Mouse (Mus musculus) T-cell, adult 66 days (primary cell): ENCODE measurements around the gene Pm20d1. TPM values are rescaled to one million over a fixed set of nuclear protein-coding genes. Genes with fewer than 3 reads are reported as not detected.

ENCODE experiments used
- total RNA-seq, 2 experiments: library from RNA; stranded (reverse); gene quantifications; 3 replicates in 1 of 2; 4 replicates in 1 of 2; pipeline ENCODE4 v1.2.4; 2023

Pm20d1 gene
- total RNA-seq: not detected

DNA sequence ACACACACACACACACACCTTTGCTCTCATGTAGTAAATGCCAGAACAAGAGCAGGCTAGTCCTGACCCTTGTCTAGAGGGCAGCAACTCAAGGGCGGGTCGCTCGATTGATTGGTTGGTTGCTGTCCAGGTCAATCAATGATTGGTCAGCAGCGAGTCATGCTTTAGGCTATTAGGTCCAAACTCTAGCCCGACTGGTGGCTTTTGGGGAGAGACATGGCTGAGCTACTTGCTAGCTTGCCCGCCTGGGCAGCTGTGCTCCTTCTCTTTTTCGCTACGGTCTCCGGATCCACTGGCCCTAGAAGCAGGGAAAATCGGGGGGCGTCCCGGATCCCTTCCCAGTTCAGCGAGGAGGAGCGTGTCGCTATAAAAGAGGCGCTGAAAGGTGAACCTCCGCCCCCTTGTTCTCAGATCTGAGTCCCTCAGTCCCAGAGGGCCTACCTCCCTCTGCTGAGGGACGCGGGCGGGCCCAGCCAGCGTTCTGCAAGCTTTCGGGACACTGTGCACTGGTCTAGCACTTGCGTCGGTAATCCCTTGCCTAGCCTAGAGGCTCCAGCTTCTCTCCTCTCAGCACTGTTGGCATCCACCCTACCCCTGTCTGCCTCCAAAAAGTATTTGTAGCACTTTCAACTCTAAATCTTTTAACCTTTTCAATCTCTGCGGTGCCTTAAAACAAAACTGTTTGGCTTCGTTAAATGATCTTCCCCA, at the start of gene Pm20d1:
Gene Pm20d1, plus strand, starts transcription at position 180 of the 708 bp plus-strand sequence.

DNA sequence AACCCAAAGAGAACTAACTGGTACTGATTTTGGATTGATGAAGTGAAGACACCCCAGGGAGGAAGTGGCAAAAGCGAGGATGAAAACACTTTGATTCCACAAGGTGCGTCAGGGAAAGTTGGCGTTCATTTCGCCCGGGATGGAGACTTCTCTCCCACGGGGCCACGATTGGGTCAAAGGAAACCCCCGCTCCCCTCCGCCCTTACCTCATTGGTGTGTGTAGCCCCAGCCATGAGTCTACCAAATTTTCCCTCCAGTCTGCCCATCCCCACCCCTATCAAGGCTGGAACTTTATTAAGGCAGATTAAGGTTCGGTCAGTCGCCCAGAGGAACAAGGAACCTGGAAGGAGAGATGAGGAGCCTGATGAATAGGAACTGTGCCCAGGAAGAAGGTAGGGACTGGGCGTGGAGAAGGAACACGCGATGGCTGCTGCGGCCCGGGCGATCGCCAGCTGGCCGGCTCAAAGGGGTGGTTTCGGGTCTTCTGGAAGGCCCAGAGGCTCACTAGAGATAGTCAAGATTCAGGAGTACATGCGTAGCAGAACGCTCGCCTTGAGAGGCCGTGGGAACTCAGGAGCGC, 30.1 kb downstream of the Pm20d1 start, which contains the start of gene Slc41a1:
Gene Slc41a1, plus strand, starts transcription at position 287 of the 580 bp plus-strand sequence.

DNA sequence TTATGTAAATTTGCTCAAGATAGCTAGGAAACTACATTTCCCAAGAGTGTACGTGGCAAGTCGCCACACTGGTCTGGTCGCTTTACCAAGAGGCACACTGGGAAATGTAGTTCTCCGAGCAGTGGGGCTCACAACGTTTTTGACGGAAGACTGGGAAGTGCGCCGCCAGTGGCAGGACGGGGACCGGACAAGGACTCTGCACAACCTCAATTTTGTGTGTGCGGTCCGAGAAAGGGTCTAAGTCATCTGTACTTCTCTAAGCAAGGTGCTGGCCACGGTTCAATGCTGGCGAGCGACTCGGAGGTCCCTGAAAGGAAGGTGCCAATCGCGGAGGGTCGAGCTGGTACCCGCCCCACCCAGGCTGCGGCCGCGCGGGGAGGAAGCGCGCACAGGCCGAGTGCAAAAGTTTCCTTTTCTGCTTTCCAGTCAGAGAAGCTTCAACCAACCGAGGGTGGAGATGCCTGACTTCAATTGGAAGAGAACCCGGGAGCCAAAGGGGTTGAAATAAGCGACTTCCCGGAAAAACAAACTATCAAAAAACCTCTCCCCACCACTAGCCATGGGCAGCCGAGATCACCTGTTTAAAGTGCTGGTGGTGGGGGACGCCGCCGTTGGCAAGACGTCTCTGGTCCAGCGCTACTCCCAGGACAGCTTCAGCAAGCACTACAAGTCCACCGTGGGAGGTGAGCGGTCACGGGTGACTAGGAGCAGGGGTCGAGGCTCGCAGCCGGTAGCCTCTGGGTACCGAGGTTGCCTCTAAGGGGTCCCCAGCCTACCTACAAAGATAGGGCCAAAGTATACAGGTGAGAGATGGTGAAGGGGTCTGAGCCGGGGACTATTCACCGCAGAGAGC, 70.1 kb downstream of the Pm20d1 start, which contains the start of gene Rab29:
Gene Rab29, plus strand, starts transcription at position 132 of the 853 bp plus-strand sequence.

Other genes with a start within 250 kb of the Pm20d1 start
- gene Avpr1b, start 198.1 kb upstream of the Pm20d1 start, total RNA-seq: not detected
- gene Ctse, start 159.1 kb upstream of the Pm20d1 start, total RNA-seq: 100 to 1,000 TPM; 147 to 168 TPM
- 1 to 10 TPM; 1.5 to 1.7 TPM for gene Rab7b, start 108.7 kb upstream of the Pm20d1 start, total RNA-seq
- not detected for gene Slc26a9, start 53.4 kb upstream of the Pm20d1 start, total RNA-seq
- 10 to 100 TPM; 30.3 to 34.7 TPM for gene Slc41a1, start 30.1 kb downstream of the Pm20d1 start, total RNA-seq
- gene Rab29, start 69.8 kb downstream of the Pm20d1 start, total RNA-seq: 10 to 100 TPM; 14.0 to 20.3 TPM
- 10 to 100 TPM; 78.5 to 79.8 TPM for gene Nucks1, start 113.2 kb downstream of the Pm20d1 start, total RNA-seq
- gene Slc45a3, start 165.6 kb downstream of the Pm20d1 start, total RNA-seq: 1 to 10 TPM; 2.1 to 3.5 TPM
- gene Elk4, start 210.2 kb downstream of the Pm20d1 start, total RNA-seq: 100 to 1,000 TPM; 305 to 328 TPM